Mouse (Mus musculus): ENCODE measurements at regions not wholly inside any gene's neighbourhood (a gene's known extent, or its start where the extent isn't known, plus 50 kb on each side); places are given as distances from the start of the nearest gene placed in this dataset.
A peak's percentile ranks its signal among the peaks of the same experiment; 100 is the strongest.
"Not testable (repeated sequence)": the region's sequence is repeated elsewhere in the genome, so short reads cannot be mapped to it uniquely, and the experiment has no call there.

GRCm38 (mm10) chr4:89753484-89753883 lies 74.2 kb downstream of the Dmrta1 start:
- DNase-seq: peak; percentile 0

DNA sequence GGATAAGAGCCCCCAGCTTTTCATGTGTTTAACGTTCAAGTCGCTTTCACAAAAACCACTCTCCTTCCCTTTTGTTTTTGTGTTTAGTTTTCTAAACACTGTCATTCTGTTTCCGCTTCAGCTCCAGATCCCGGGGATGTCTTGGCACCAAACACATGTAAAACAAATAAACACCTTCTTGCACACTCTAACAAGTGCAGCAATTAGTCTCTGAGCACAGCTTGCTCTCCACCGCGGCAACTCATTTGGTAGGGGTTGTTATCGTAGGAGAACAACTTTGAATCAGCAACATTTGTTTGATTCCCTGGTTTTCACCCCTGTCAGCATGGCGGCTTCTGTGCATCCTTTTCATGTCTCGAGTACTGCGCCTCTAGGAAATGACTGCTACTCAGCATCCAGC lies 97.0 kb downstream of the Dmrta1 start:
- peak; percentile 1 for DNase-seq

- no peak for DNase-seq
Observed at GRCm38 (mm10) chr4:89781487-89781886, 102.3 kb downstream of the Dmrta1 start.

GRCm38 (mm10) chr4:89816823-89817222 lies 137.6 kb downstream of the Dmrta1 start:
- DNase-seq: no peak

DNA sequence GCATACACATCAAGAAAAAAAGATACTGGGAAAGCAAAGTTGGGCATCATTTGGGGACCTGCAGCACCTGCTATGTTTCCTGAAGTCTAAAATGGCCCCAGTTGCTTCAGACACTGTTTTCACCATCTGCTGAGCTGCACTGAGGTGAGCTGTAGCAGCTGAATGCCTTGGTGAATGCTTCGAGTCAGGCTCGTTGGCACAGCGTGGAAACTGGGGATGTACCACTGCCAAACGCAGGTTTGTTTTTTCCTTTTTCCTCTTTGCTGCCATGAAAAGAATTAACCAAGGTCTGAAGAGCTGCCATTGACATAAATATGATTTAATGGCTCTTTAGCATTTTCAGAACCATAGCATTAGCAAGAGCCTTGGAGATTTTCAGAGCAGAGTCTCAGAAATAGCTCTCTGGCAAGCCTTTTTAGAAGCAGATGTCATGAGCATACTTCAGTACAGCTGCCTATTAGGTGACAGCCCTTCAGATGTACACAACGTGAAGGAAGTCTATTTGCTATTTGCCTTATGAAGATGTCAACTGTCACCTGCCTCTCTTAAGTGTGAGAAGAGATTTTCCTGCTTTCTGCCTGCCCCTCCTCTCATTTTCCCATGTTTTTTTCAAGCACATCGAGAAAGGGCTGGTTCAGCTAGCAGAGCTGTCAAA lies 155.4 kb downstream of the Dmrta1 start:
- peak; percentile 1 for DNase-seq

- peak; percentile 14 for DNase-seq
Observed at GRCm38 (mm10) chr4:89875375-89876055, 196.3 kb downstream of the Dmrta1 start.

DNA sequence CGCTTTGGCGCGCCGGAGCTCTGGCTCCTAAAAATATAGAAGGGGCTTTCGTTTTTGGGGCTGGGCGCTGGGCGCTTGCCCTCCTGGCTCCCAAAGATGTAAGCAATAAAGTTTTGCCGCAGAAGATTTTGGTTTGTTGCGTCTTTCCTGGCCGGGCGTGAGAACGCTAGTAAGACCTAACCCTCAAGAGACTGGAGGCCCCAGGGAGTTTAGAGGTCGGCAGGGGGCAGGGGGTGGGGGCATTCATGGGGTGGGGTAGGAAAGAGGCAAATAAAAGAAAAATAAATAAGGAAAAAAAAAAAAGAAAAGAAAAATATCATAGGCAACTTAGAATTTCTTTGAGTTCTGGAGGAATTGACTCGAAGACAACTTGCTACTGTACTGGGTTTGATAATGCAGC lies 196.9 kb downstream of the Dmrta1 start:
- DNase-seq: not testable (repeated sequence)

DNA sequence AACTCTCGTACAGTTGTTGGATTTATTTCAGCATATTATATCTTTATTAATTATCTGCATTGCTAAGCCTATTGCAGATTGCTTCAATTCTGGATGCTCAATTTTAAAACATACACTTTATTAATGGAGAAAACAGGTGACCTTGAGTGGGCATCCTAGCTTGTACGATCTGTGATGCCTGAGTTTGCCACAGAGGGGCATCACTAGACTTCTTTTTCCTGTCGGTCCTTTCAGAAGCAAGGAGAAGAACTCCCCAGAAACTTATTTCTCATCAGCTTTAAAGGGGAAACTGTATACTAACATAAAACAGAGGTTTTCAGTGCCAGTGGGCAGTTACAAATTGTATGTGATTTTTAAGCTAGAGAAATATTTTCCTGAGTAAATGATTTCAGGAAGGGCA lies 201.8 kb downstream of the Dmrta1 start:
- peak; percentile 18 for DNase-seq

- no peak for DNase-seq
Observed at GRCm38 (mm10) chr4:89909622-89910021, 230.4 kb downstream of the Dmrta1 start.

- no peak for DNase-seq
Observed at GRCm38 (mm10) chr4:89937673-89938072, 258.4 kb downstream of the Dmrta1 start.

DNA sequence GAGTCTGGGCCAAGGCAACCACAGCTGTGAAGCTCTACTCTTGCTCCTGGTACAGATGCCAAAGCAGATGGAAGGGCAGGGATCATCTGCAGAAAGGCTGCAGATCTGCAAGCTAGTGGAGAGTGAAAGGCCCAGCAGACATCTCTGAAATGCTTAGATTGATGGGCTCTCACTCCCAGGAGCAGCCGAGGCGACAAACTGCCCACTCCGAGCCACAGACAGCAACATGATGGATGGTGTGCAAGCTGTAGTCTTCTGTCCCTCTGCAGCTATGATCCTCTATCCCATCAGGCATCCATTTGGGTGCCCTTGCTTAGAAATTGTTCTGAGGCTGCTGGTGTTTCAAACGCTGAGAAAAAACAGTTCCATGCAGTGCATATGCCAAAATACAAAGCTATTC lies 262.1 kb downstream of the Dmrta1 start:
- peak; percentile 2 for DNase-seq

- DNase-seq: no peak
Observed at GRCm38 (mm10) chr4:89976146-89976545, 242.5 kb upstream of the Zfp352 start.

GRCm38 (mm10) chr4:90003413-90003812 lies 215.2 kb upstream of the Zfp352 start:
- no peak for DNase-seq

- DNase-seq: no peak
Observed at GRCm38 (mm10) chr4:90003898-90004297, 214.7 kb upstream of the Zfp352 start.

- DNase-seq: no peak
Observed at GRCm38 (mm10) chr4:90012723-90013122, 205.9 kb upstream of the Zfp352 start.

GRCm38 (mm10) chr4:90014203-90014602 lies 204.4 kb upstream of the Zfp352 start:
- no peak for DNase-seq
